Mouse (Mus musculus) limb, embryonic 14.5 days (tissue): ENCODE results near the gene Tcf7l1. TPM values are rescaled to one million over a fixed set of nuclear protein-coding genes. Genes with fewer than 3 reads are reported as not detected.

Source experiments
- ATAC-seq: fragments of 200-750 bp; cut with Nextera tagmentation; 2 replicates; pipeline ENCODE4 v1.8.0; 2017; ENCODE audit warnings: low read depth, moderate number of reproducible peaks, moderate TSS enrichment; ENCODE audit not compliant: low FRiP score
- DNase-seq: peaks from one replicate; pipeline ENCODE4 v3.0.0-alpha.2; 2015; ENCODE audit warnings: low spot score
- H3K27ac ChIP-seq: fragments of 300-500 bp; sonication (generic); replicated peaks from 2 replicates; pipeline ENCODE4 v1.5.1; 2014; ENCODE audit warnings: low read depth, mild to moderate bottlenecking, low read length, moderate library complexity, mixed read lengths
- H3K27me3 ChIP-seq: fragments of 300-500 bp; sonication (generic); 2 replicates; pipeline ENCODE4 v1.6.1; 2014; ENCODE audit warnings: low read length, mixed read lengths; ENCODE audit not compliant: control insufficient read depth, insufficient read depth
- H3K36me3 ChIP-seq: fragments of 300-500 bp; sonication (generic); 2 replicates; pipeline ENCODE4 v1.6.1; 2014; ENCODE audit warnings: mild to moderate bottlenecking, low read length, moderate library complexity, mixed read lengths; ENCODE audit not compliant: control insufficient read depth, insufficient read depth
- H3K4me1 ChIP-seq: fragments of 300-500 bp; sonication (generic); 2 replicates; pipeline ENCODE4 v1.6.1; 2014; ENCODE audit warnings: antibody characterized with exemption, low read length, mixed read lengths; ENCODE audit not compliant: control insufficient read depth, insufficient read depth
- H3K4me2 ChIP-seq: fragments of 300-500 bp; sonication (generic); replicated peaks from 2 replicates; pipeline ENCODE4 v1.6.1; 2014; ENCODE audit warnings: low read depth, mild to moderate bottlenecking, low read length, moderate library complexity; ENCODE audit not compliant: severe bottlenecking
- H3K4me3 ChIP-seq: fragments of 300-500 bp; sonication (generic); replicated peaks from 2 replicates; pipeline ENCODE4 v1.5.1; 2014; ENCODE audit warnings: low read length
- H3K9ac ChIP-seq: fragments of 300-500 bp; sonication (generic); 2 replicates; pipeline ENCODE4 v1.6.1; 2014; ENCODE audit warnings: mild to moderate bottlenecking, low read depth, low read length, moderate library complexity; ENCODE audit not compliant: severe bottlenecking
- H3K9me3 ChIP-seq: fragments of 300-500 bp; sonication (generic); 2 replicates; pipeline ENCODE4 v1.6.1; 2016; ENCODE audit warnings: low read length; ENCODE audit not compliant: control insufficient read depth
- POLR2A ChIP-seq: fragments of 200-500 bp; IDR thresholded peaks from 2 replicates; pipeline ENCODE4 v1.8.0; 2012; ENCODE audit warnings: inconsistent platforms, mild to moderate bottlenecking, moderate library complexity, borderline replicate concordance; ENCODE audit not compliant: insufficient read depth, insufficient read length; ENCODE audit errors: extremely low read depth
- WGBS: fragments of 180-500 bp; shearing (Covaris S2); extraction: QIAGEN DNeasy Blood & Tissue Kit; methylation state at CpG from one replicate; pipeline ENCODE4 v1.1.7; 2014; 5-methylcytosine and 5-hydroxymethylcytosine counted together
- polyA plus RNA-seq, 2 experiments: library from polyadenylated mRNA; depleted of rRNA in 1 of 2; stranded (reverse) in 1 of 2; unstranded in 1 of 2; fragments of >200 nt; fragmentation: Nextera tagmentation in 1 of 2; extraction: Ambion mirVana in 1 of 2; gene quantifications; 2 replicates each; pipeline versions ENCODE4 v1.2.1 to v1.2.3; 2012 to 2014

The Tcf7l1 gene
- polyA plus RNA-seq, 2 experiments: 47.9 to 78.1 TPM

DNA sequence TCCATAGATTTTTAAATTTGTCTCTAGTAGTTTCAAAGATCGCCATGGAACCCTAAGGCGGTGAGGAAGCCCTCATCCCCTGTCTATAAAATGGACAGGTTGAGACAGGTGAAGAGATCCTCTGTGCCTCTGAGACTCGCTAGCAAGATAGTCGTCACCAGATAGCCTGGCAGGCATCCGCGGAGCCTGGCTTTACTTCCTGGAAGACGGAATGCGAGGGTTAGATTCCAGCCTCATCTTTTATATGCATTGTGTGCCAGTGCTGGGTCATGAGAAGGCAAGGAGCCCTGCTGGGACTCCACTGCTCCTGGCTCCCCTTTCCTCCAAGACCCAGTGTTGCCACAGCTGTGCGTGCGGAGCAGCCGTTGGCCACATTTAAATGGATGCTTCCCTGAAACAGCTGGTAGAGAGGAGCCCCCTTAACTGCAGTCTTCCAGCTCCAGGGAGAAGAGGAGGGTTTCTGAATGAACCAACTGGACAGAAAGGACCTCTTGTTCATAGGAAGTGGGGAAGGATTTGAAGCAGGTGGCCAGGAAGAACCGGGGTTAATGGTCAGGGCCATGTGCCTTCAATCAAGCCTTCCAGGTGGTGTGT lies 141.0 kb downstream of the Tcf7l1 start:
- H3K4me1 ChIP-seq: peaks cover 23% of the 10 kb centered on the region
- H3K9me3 ChIP-seq: no peaks in the 10 kb centered on the region
- WGBS: 36% methylated on average over 12 of the region's 12 CpGs
- TF ChIP-seq POLR2A: no peak
- H3K4me2 ChIP-seq: no peak overlapping the region
- H3K36me3 ChIP-seq: peaks cover 19% of the 10 kb centered on the region
- no peaks in the 10 kb centered on the region for H3K27me3 ChIP-seq
- DNase-seq (peak; percentile 44), ATAC-seq (peak; percentile 58)
- no peak overlapping the region for H3K4me3 ChIP-seq
- H3K27ac ChIP-seq: peak overlapping the region; percentile 10; the same call in 1 of the 2 replicates
- H3K9ac ChIP-seq: no peak overlapping the region

DNA sequence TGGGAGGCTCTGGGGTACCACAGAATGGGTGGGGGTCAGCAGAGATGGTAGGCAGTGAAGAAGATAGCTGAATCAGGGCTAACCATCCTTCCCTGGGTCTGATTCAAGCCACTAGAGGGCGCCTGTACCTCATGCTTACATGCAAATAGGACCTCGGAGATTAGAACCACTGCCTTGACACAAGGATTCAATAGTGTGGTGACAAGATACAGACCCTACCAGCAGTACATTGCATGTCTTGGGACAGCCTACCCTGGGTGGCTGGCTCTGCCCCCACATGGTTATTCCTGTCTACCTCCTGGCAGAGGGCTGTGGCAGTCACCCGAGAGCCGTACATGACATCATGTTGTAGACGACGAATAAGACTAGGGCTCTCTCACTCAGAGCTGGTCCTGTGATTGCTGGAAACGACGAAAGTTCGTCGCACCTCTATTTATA lies 141.7 kb downstream of the Tcf7l1 start:
- 41% methylated on average over 10 of the region's 10 CpGs for WGBS
- peaks cover 19% of the 10 kb centered on the region for H3K36me3 ChIP-seq
- H3K9me3 ChIP-seq: no peaks in the 10 kb centered on the region
- DNase-seq (peak; percentile 61), ATAC-seq (peak; percentile 24)
- H3K27me3 ChIP-seq: no peaks in the 10 kb centered on the region
- no peak for TF ChIP-seq POLR2A
- no peak overlapping the region for H3K9ac ChIP-seq
- no peak overlapping the region for H3K4me2 ChIP-seq
- no peak overlapping the region for H3K4me3 ChIP-seq
- peak overlapping the region; percentile 10 for H3K27ac ChIP-seq
- peaks cover 23% of the 10 kb centered on the region for H3K4me1 ChIP-seq

DNA sequence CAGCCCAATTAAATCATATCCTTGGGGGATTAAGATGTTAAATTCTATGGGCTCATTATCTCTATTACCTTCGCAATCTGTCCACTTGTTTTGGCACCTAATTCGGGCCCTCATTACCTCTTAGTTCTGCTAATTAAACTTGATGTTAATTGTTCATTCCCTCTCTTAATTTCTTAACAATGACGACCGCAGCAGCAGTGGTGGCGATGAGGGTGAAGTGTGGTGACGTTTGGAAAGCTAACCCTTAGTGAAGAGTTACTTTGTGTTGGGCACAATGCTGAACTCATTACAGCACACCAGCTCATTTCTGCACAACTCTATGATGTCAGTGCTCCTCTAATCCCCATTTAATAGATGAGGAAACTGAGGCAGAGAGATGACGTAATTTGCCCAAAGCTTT lies 143.7 kb downstream of the Tcf7l1 start:
- H3K4me1 ChIP-seq: peaks cover 15% of the 10 kb centered on the region

DNA sequence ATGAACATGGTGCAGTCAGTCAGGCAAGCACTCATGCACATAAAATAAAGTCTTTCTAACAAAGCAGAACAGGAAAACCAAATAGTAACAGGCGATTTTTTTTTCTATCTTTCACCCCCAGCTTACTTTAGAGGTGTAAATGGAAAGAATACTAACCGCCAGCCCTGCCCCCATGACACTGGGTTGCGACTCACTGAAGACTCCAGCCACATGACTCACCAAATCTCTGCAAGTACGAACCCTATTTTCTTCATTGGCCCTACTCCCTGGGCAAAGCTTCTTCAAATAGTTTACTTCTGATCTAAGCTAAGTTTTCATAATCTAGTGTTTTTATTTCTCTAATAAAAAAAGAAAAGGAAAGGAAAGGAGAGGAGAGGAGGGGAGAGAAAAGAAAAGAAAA lies 144.5 kb downstream of the Tcf7l1 start:
- no peak for TF ChIP-seq POLR2A

More for the DNA sequence above, 143.7 kb downstream of the Tcf7l1 start:
- Histone ChIP-seq H3K27me3 (no peaks in the 10 kb centered on the region), H3K9me3 (no peaks in the 10 kb centered on the region), H3K9ac (no peak overlapping the region), H3K36me3 (peaks cover 22% of the 10 kb centered on the region), H3K4me2 (no peak overlapping the region), H3K27ac (no peak overlapping the region), H3K4me3 (no peak overlapping the region)
- no peak for TF ChIP-seq POLR2A
- 43% methylated on average over 7 of the region's 7 CpGs for whole genome bisulfite sequencing
- no peak for DNase-seq
- no peak for ATAC-seq

DNA sequence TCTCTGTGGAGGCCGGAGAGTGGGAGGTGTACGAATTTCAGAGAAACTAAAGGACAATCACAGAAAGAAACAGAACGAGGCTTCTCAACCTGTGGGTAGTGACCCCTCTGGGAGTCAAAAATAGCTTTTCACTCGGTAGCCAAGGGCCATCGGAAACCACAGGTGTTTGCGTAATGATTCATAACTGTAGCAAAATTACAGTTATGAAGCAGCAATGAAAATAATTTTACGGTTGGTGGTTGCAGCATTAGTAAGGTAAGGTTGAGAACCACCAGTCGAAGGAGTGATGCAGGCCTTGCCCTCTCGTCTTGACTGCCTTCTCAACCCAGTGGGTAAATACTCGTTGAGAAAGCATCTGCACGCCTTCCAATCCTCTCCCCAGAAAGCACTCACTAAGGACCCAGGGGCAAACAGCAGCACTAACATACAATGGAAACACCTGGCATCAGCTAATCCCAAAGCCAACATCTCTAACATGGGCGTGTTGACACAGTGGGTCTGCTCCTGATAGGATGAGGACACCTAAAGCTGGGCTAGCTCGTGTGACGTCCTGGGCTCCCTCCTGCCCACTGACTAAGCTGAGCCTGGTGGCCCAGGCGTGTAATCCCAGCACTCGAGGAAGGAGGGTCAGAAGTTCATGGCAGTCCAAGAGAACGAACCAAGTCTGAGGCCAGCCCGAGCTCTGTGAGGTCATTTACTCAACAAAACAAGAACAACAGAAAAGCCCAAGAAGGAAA lies 147.7 kb downstream of the Tcf7l1 start:
- Histone ChIP-seq H3K4me3 (no peak overlapping the region), H3K36me3 (peaks cover 3% of the 10 kb centered on the region), H3K9ac (no peak overlapping the region), H3K4me1 (peaks cover under 1% of the 10 kb centered on the region; the same call in 1 of the 2 replicates), H3K27ac (no peak overlapping the region), H3K9me3 (no peaks in the 10 kb centered on the region), H3K4me2 (no peak overlapping the region), H3K27me3 (no peaks in the 10 kb centered on the region)
- no peak for ATAC-seq
- no peak for TF ChIP-seq POLR2A
- WGBS: 70% methylated on average over 18 of the region's 18 CpGs
- no peak for DNase-seq

More for the DNA sequence above, 144.5 kb downstream of the Tcf7l1 start:
- H3K9ac ChIP-seq: no peak overlapping the region
- H3K9me3 ChIP-seq: no peaks in the 10 kb centered on the region
- H3K4me1 ChIP-seq: peaks cover 10% of the 10 kb centered on the region
- peaks cover 22% of the 10 kb centered on the region for H3K36me3 ChIP-seq
- ATAC-seq (no peak), DNase-seq (no peak)
- no peak overlapping the region for H3K4me2 ChIP-seq
- 77% methylated on average over 4 of the region's 4 CpGs for whole genome bisulfite sequencing
- H3K4me3 ChIP-seq: no peak overlapping the region
- H3K27ac ChIP-seq: no peak overlapping the region
- H3K27me3 ChIP-seq: no peaks in the 10 kb centered on the region
